Comparison of ENCODE assay signal across 10 mouse cellular contexts in genomic region chr4:137277600-137278143, GRCm38 (mm10). TPM values are rescaled to one million over a fixed set of nuclear protein-coding genes. Genes with fewer than 3 reads are reported as not detected.
DNase-seq lines count a peak whose midpoint lies in the region; ATAC-seq and TF ChIP-seq lines count a peak whose summit lies in the region.
"Had no signal": no experiment of that assay in that cellular context is flagged by ENCODE, and none has a peak within 500 bp of the region (broad histone marks: within the 10 kb centered on the region; RNA-seq: fewer than 3 reads in every experiment).

No protein-coding gene starts in this region.

- peak overlapping the region; percentile 62 for H3K9ac ChIP-seq in kidney, postnatal 0 days (ENCODE audit: low read depth, low read length)
- H3K9ac ChIP-seq in embryonic facial prominence, embryonic 14.5 days (ENCODE audit: low read depth, low read length): peak overlapping the region; percentile 58
- H3K9ac ChIP-seq in hindbrain, postnatal 0 days (replicated peaks; ENCODE audit: low read length): peak overlapping the region; percentile 48
- peak overlapping the region; percentile 74 for H3K9ac ChIP-seq in midbrain, postnatal 0 days (replicated peaks; ENCODE audit: low read length, poor library complexity, severe bottlenecking)

- peak overlapping the region; percentile 73; the same call in 1 of the 2 replicates for H3K27ac ChIP-seq in kidney, postnatal 0 days
- no peak overlapping the region; the same call in 1 of the 2 replicates for H3K27ac ChIP-seq in embryonic facial prominence, embryonic 14.5 days (replicated peaks; ENCODE audit: low read depth, low read length)
- no peak overlapping the region for H3K27ac ChIP-seq in hindbrain, postnatal 0 days
- 0 out of 2 replicates have a peak overlapping the region, but pooled peaks have one; percentile 26 for H3K27ac ChIP-seq in midbrain, postnatal 0 days (ENCODE audit: low read depth, low read length)

- peak overlapping the region; percentile 56 for H3K4me3 ChIP-seq in kidney, postnatal 0 days (replicated peaks; ENCODE audit: low read depth, low read length)
- peak overlapping the region; percentile 50 for H3K4me3 ChIP-seq in embryonic facial prominence, embryonic 14.5 days (ENCODE audit: low read depth, low read length)
- H3K4me3 ChIP-seq in hindbrain, postnatal 0 days (ENCODE audit: low read length): peak overlapping the region; percentile 52
- peak overlapping the region; percentile 65 for H3K4me3 ChIP-seq in midbrain, postnatal 0 days (ENCODE audit: low read depth, low read length)
- H3K4me3 ChIP-seq: erythroblast, embryonic 14.5 days had no signal

- WGBS in kidney, postnatal 0 days: under 1% methylated on average over 44 of the region's 71 CpGs
- WGBS in embryonic facial prominence, embryonic 14.5 days: under 1% methylated on average over 21 of the region's 71 CpGs
- WGBS in hindbrain, postnatal 0 days: under 1% methylated on average over 49 of the region's 71 CpGs
- WGBS in midbrain, postnatal 0 days: 1% methylated on average over 38 of the region's 71 CpGs

- peak; percentile 17 for DNase-seq in kidney, postnatal 0 days (ENCODE audit: low spot score)
- DNase-seq in kidney, adult 11 months: no peak
- DNase-seq in embryonic facial prominence, embryonic 14.5 days (ENCODE audit: low spot score): no peak
- DNase-seq in hindbrain, postnatal 0 days (ENCODE audit: low spot score): no peak
- DNase-seq in midbrain, postnatal 0 days (ENCODE audit: low spot score): no peak
- DNase-seq in ovary, postnatal 10 days (ENCODE audit: low spot score): no peak
- no peak for DNase-seq in gastrocnemius, postnatal 36 days

- no peak for ATAC-seq in kidney, postnatal 0 days (replicated peaks; ENCODE audit: low FRiP score, low read depth)
- ATAC-seq in embryonic facial prominence, embryonic 14.5 days (ENCODE audit: low read depth): no peak
- no peak for ATAC-seq in hindbrain, postnatal 0 days
- no peak for ATAC-seq in midbrain, postnatal 0 days (ENCODE audit: low FRiP score)
- no peak for ATAC-seq in cerebellum, adult (ENCODE audit: insufficient number of reproducible peaks, low FRiP score, low TSS enrichment)

- no peaks in the 10 kb centered on the region for H3K9me3 ChIP-seq in kidney, postnatal 0 days (replicated peaks; ENCODE audit: low read length)
- no peaks in the 10 kb centered on the region for H3K9me3 ChIP-seq in embryonic facial prominence, embryonic 14.5 days (ENCODE audit: control insufficient read depth, low read length)
- no peaks in the 10 kb centered on the region for H3K9me3 ChIP-seq in hindbrain, postnatal 0 days (ENCODE audit: low read length)
- no peaks in the 10 kb centered on the region for H3K9me3 ChIP-seq in midbrain, postnatal 0 days (ENCODE audit: low read length)

- H3K4me1 ChIP-seq in kidney, postnatal 0 days (replicated peaks; ENCODE audit: insufficient read depth, low read length): peaks cover 12% of the 10 kb centered on the region
- H3K4me1 ChIP-seq in embryonic facial prominence, embryonic 14.5 days (ENCODE audit: control insufficient read depth, insufficient read depth, low read length): peaks cover 6% of the 10 kb centered on the region; the same call in 1 of the 2 replicates
- H3K4me1 ChIP-seq in hindbrain, postnatal 0 days (ENCODE audit: insufficient read depth, low read length): peaks cover 10% of the 10 kb centered on the region; the same call in 1 of the 2 replicates
- H3K4me1 ChIP-seq in midbrain, postnatal 0 days (ENCODE audit: insufficient read depth, low read length): peaks cover 11% of the 10 kb centered on the region; the same call in 1 of the 2 replicates

- peak overlapping the region; percentile 84 for H3K4me2 ChIP-seq in kidney, postnatal 0 days (ENCODE audit: low read length)
- peak overlapping the region; percentile 93 for H3K4me2 ChIP-seq in embryonic facial prominence, embryonic 14.5 days (ENCODE audit: low read depth, low read length)
- H3K4me2 ChIP-seq in hindbrain, postnatal 0 days (ENCODE audit: low read depth, low read length): peak overlapping the region; percentile 83
- peak overlapping the region; percentile 92 for H3K4me2 ChIP-seq in midbrain, postnatal 0 days (ENCODE audit: low read depth, low read length, poor library complexity, severe bottlenecking)

- peaks cover 17% of the 10 kb centered on the region; the same call in 1 of the 2 replicates for H3K27me3 ChIP-seq in kidney, postnatal 0 days (ENCODE audit: insufficient read depth, low read length)
- peaks cover 64% of the 10 kb centered on the region for H3K27me3 ChIP-seq in embryonic facial prominence, embryonic 14.5 days (replicated peaks; ENCODE audit: control insufficient read depth, insufficient read depth, low read length)
- peaks cover 9% of the 10 kb centered on the region for H3K27me3 ChIP-seq in hindbrain, postnatal 0 days (ENCODE audit: insufficient read depth, low read length)
- H3K27me3 ChIP-seq in midbrain, postnatal 0 days (ENCODE audit: insufficient read depth, low read length): peaks cover 15% of the 10 kb centered on the region; the same call in 1 of the 2 replicates

- H3K36me3 ChIP-seq in kidney, postnatal 0 days (ENCODE audit: insufficient read depth, low read length): no peaks in the 10 kb centered on the region
- H3K36me3 ChIP-seq in embryonic facial prominence, embryonic 14.5 days (ENCODE audit: control insufficient read depth, insufficient read depth, low read length): no peaks in the 10 kb centered on the region
- no peaks in the 10 kb centered on the region for H3K36me3 ChIP-seq in hindbrain, postnatal 0 days (ENCODE audit: insufficient read depth, low read length)
- H3K36me3 ChIP-seq in midbrain, postnatal 0 days (ENCODE audit: insufficient read depth, low read length): no peaks in the 10 kb centered on the region

- intact Hi-C loops in gastrocnemius, postnatal 36 days (cut with DNase I): no loop called here

- TF ChIP-seq CTCF in kidney, postnatal 0 days (IDR thresholded peaks at IDR 0.05; ENCODE audit: low read depth): no peak
- TF ChIP-seq CTCF in hindbrain, postnatal 0 days (IDR thresholded peaks at IDR 0.05; ENCODE audit: low read depth): no peak
- no peak for TF ChIP-seq CTCF in midbrain, postnatal 0 days (IDR thresholded peaks at IDR 0.05)

RNA-seq across cellular contexts. Expression of gene Wnt4, which starts 0.4 kb away (rescaled TPM):
- 17.5 and 26.5 TPM in 2 replicates for polyA plus RNA-seq in kidney, postnatal 0 days (2015; fragmentation: Nextera tagmentation; extraction: Ambion mirVana)
- polyA plus RNA-seq in embryonic facial prominence, embryonic 14.5 days (2014; fragmentation: Nextera tagmentation; extraction: Ambion mirVana): 4.7 and 5.6 TPM in 2 replicates
- 3.1 and 3.8 TPM in 2 replicates for total RNA-seq in hindbrain, postnatal 0 days (2014; rRNA removed)
- 3.2 and 3.4 TPM in 2 replicates for polyA plus RNA-seq in hindbrain, postnatal 0 days (2015; fragmentation: Nextera tagmentation; extraction: Ambion mirVana)
- 5.6 and 6.3 TPM in 2 replicates for total RNA-seq in midbrain, postnatal 0 days (2014; rRNA removed)
- polyA plus RNA-seq in midbrain, postnatal 0 days (2015; fragmentation: Nextera tagmentation; extraction: Ambion mirVana): 5.2 and 6.0 TPM in 2 replicates
- 1 to 10 TPM; 5.7 to 9.8 TPM for total RNA-seq in gastrocnemius, postnatal 36 days (2021)
- total RNA-seq: monocyte, adult 5-6 weeks had no signal

Comparison
In these comparisons a context has a peak if more than half of its experiments do, and no peak if none do; other contexts are left out.
1. H3K27ac ChIP-seq: peak in kidney, postnatal 0 days (single experiment) and midbrain, postnatal 0 days (single experiment); none in embryonic facial prominence, embryonic 14.5 days (single experiment) and hindbrain, postnatal 0 days (single experiment).
2. Peak in every context shown above with its lines, with median percentiles within 50 percentile points of each other: H3K4me2 ChIP-seq, H3K4me3 ChIP-seq and H3K9ac ChIP-seq.